Mouse (Mus musculus): ENCODE results near the gene Uck2.

- no peak for TF ChIP-seq CTCF (IDR thresholded peaks at IDR 0.05; ENCODE audit: low read depth)
- TF ChIP-seq EP300 (IDR thresholded peaks at IDR 0.05; ENCODE audit: low read depth): no peak
Measured at GRCm38 (mm10) chr1:167292447-167292846, 7.3 kb upstream of the Uck2 start.

Measured in liver, embryonic 14.5 days (tissue).